ENCODE assay signal across 20 mouse cellular contexts in the genomic region with DNA sequence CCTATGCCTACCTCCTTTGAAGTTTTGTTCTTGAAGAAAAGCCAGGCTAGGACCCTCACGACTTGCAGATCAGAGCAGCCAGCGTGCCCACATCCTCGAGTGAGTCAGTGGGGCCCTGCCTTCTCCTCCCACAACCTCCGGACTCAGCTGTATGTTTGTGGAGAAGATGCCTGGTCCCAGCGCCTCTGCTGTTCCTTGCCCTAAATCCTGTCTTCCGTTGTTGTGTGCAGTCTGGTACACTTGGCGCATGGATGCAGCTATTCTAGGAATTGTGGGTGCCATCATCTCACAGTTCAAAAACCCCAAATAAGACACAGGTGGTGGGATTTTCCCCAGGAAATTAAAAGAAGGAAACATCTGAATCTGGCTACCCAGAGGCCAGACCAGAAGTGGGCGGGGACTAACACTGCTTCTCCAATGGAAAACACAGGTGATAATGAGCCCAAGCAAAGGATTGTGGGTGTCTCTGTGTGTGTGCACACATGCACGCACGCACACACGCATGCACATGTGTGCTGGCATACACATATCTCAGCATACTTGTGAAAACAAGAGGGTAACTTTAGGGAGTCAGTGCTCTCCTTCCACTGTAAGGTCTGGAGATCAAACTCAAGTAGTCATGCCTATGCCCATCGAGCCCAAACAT. TPM values are rescaled to one million over a fixed set of nuclear protein-coding genes. Genes with fewer than 3 reads are reported as not detected.
A peak's percentile ranks its signal among the peaks of the same experiment; 100 is the strongest.
DNase-seq lines count a peak whose midpoint lies in the region; ATAC-seq and TF ChIP-seq lines count a peak whose summit lies in the region.
"Had no signal": no experiment of that assay in that cellular context is flagged by ENCODE, and none has a peak within 500 bp of the region (broad histone marks: within the 10 kb centered on the region; RNA-seq: fewer than 3 reads in every experiment).

No protein-coding gene starts in this region.

- ATAC-seq in CD4-positive, CD25-positive, alpha-beta regulatory T cell, adult 4 months = peak; percentile 78

- H3K27ac ChIP-seq in left cerebral cortex, adult 2 months = peak overlapping the region; percentile 73
- H3K27ac ChIP-seq: embryonic facial prominence, embryonic 10.5 days; forebrain, embryonic 12.5 days; heart, embryonic 10.5 days; liver, embryonic 14.5 days; midbrain, embryonic 12.5 days; stomach, embryonic 15.5 days had no signal

- TF ChIP-seq CTCF in left cerebral cortex, adult 2 months (IDR thresholded peaks at IDR 0.05) = no peak

- H3K4me3 ChIP-seq in left cerebral cortex, adult 2 months = no peak overlapping the region
- H3K4me3 ChIP-seq: embryonic facial prominence, embryonic 10.5 days; forebrain, embryonic 12.5 days; heart, embryonic 10.5 days; midbrain, embryonic 12.5 days; stomach, embryonic 15.5 days had no signal

- intact Hi-C loops in left cerebral cortex, adult 2 months (cut with DNase I) = loop anchor here (5.0 kb wide), 2 partner anchors 103 to 107 kb away; no protein-coding TSS in a partner anchor
- intact Hi-C loops in left cerebral cortex, postnatal 4 days (cut with DNase I) = no loop called here

- peak in 1 of 2 experiments; percentile 38 for DNase-seq in left cerebral cortex, adult 2 months (ENCODE audit: extremely low spot score in 1 of 2, low spot score in 2 of 2)
- DNase-seq in left cerebral cortex, postnatal 4 days = no peak
- peak; percentile 49 to 62 for DNase-seq in frontal cortex, postnatal 36 days (ENCODE audit: low spot score in 2 of 2)
- peak; percentile 44 for DNase-seq in right cerebral cortex, postnatal 25 days
- DNase-seq in embryo, embryonic 9.5 days (ENCODE audit: extremely low spot score) = no peak
- no peak for DNase-seq in kidney, adult 18-20 months
- DNase-seq: cerebellum, adult 2 months; cerebellum, postnatal 36 days; gastrocnemius, postnatal 36 days; kidney, adult 9 months; kidney, postnatal 36 days had no signal

RNA-seq across cellular contexts. Expression of a gene that starts 26.3 kb away (rescaled TPM):
- total RNA-seq in left cerebral cortex, adult 2 months (2021) = 1 to 10 TPM; 5.7 to 7.2 TPM
- total RNA-seq in left cerebral cortex, postnatal 4 days (2021) = 10 to 100 TPM in 1 of 2 experiments, 1 to 10 TPM in 1; 9.0 to 10.5 TPM
- not detected for polyA plus RNA-seq in CD4-positive, CD25-positive, alpha-beta regulatory T cell, adult 4 months (2017; shearing (Covaris generic))
- total RNA-seq: MEL; monocyte, adult 5-6 weeks had no signal

Comparison
In these comparisons a context has a peak if more than half of its experiments do, and no peak if none do; other contexts are left out.
1. DNase-seq: peak in frontal cortex, postnatal 36 days (2 of 2) and right cerebral cortex, postnatal 25 days (single experiment); none in left cerebral cortex, postnatal 4 days (single experiment), embryo, embryonic 9.5 days (single experiment) and kidney, adult 18-20 months (single experiment).